Mouse (Mus musculus) cerebellum, adult 2 months (tissue): Measurements from ENCODE around the gene Plekhn1. TPM values are rescaled to one million over a fixed set of nuclear protein-coding genes. Genes with fewer than 3 reads are reported as not detected.

ENCODE experiments used
- DNase-seq, 2 experiments: peaks; one replicate each; pipeline ENCODE4 v3.0.0; 2021
- H3K27ac ChIP-seq: fragments of 200-500 bp; 2 replicates; pipeline ENCODE4 v1.5.1; 2012; ENCODE audit warnings: low read length, control low read depth, inconsistent platforms; ENCODE audit not compliant: insufficient read depth
- H3K27me3 ChIP-seq: fragments of 200-500 bp; 2 replicates; pipeline ENCODE4 v1.6.1; 2012; ENCODE audit warnings: inconsistent platforms, mild to moderate bottlenecking, low read length, moderate library complexity; ENCODE audit not compliant: control insufficient read depth, insufficient read depth
- H3K4me1 ChIP-seq: fragments of 200-500 bp; 2 replicates; pipeline ENCODE4 v1.6.1; 2011; ENCODE audit warnings: low read length; ENCODE audit not compliant: control insufficient read depth, insufficient read depth
- H3K4me3 ChIP-seq: fragments of 200-500 bp; replicated peaks from 2 replicates; pipeline ENCODE3; 2011; ENCODE audit warnings: mild to moderate bottlenecking, low read depth, low read length, control low read depth; ENCODE audit not compliant: insufficient read depth
- CTCF ChIP-seq: fragments of 200-500 bp; IDR thresholded peaks from 2 replicates; pipeline ENCODE4 v1.5.1; 2011; ENCODE audit warnings: low read depth, mild to moderate bottlenecking, control low read depth, low read length, moderate library complexity, borderline replicate concordance; ENCODE audit not compliant: insufficient read depth
- POLR2A ChIP-seq: fragments of 200-500 bp; IDR thresholded peaks from 2 replicates; pipeline ENCODE4 v1.6.1; 2011; ENCODE audit warnings: low read length, control low read depth, borderline replicate concordance; ENCODE audit not compliant: insufficient read depth
- WGBS: fragments of 180-500 bp; shearing (Covaris S2); methylation state at CpG from one replicate; pipeline ENCODE4 v1.1.7; 2018; 5-methylcytosine and 5-hydroxymethylcytosine counted together
- polyA plus RNA-seq: library from polyadenylated mRNA; depleted of rRNA; stranded (reverse); fragments of >200 nt; gene quantifications from 2 replicates; pipeline ENCODE4 v1.2.3, GENCODE M21; 2012

Plekhn1 gene
- polyA plus RNA-seq, 1 experiment, result 93.4 TPM

GRCm38 (mm10) chr4:156195927-156196870 is 38.5 kb downstream of the Plekhn1 start:
- peak overlapping the region; percentile 74 for H3K4me3 ChIP-seq
- peak; percentile 46 to 47 for DNase-seq

GRCm38 (mm10) chr4:156194346-156194745 is 40.3 kb downstream of the Plekhn1 start:
- H3K27me3 ChIP-seq, result no peaks in the 10 kb centered on the region
- DNase-seq, result no peak
- no peak overlapping the region for H3K27ac ChIP-seq
- TF ChIP-seq CTCF (no peak), POLR2A (no peak)
- 83% methylated on average over 6 of the region's 6 CpGs for WGBS
- no peaks in the 10 kb centered on the region; the same call in 1 of the 2 replicates for H3K4me1 ChIP-seq
- no peak overlapping the region for H3K4me3 ChIP-seq

More at GRCm38 (mm10) chr4:156195927-156196870, 38.5 kb downstream of the Plekhn1 start:
- H3K27me3 ChIP-seq, result no peaks in the 10 kb centered on the region
- H3K4me1 ChIP-seq, result no peaks in the 10 kb centered on the region; the same call in 1 of the 2 replicates
- TF ChIP-seq POLR2A, result no peak
- TF ChIP-seq CTCF, result no peak
- 11% methylated on average over 35 of the region's 35 CpGs for WGBS
- no peak overlapping the region for H3K27ac ChIP-seq

DNA sequence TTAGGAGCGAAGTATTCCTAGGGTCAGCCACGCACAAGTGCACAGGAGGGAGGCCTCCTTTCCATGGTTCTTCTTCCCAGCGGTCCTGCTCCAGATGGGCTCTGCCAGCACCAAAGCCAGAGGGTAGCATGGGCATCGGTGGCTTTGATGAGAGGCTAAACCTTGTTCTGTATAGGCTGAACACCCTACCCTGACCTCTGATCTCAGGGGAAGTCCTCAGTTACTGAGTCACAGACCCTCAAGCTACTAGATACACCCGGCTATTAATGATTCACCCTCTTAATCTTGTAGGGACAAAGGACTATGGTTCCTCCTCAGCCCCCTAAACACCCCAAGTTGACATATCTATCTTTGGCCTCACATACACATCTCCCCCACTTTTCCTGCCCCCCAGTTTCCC is 40.8 kb downstream of the Plekhn1 start:
- no peak overlapping the region for H3K4me3 ChIP-seq
- 76% methylated on average over 5 of the region's 5 CpGs for WGBS
- no peaks in the 10 kb centered on the region for H3K27me3 ChIP-seq
- no peak for TF ChIP-seq POLR2A
- no peak for TF ChIP-seq CTCF
- no peak for DNase-seq
- H3K4me1 ChIP-seq, result peaks cover 2% of the 10 kb centered on the region; the same call in 1 of the 2 replicates
- no peak overlapping the region for H3K27ac ChIP-seq

- DNase-seq, result no peak
- no peak overlapping the region for H3K4me3 ChIP-seq
- peaks cover 3% of the 10 kb centered on the region; the same call in 1 of the 2 replicates for H3K4me1 ChIP-seq
- H3K27ac ChIP-seq, result no peak overlapping the region
- WGBS, result 38% methylated on average over 2 of the region's 2 CpGs
- no peak for TF ChIP-seq CTCF
- no peak for TF ChIP-seq POLR2A
- H3K27me3 ChIP-seq, result no peaks in the 10 kb centered on the region
Observed at GRCm38 (mm10) chr4:156193200-156193590, 41.5 kb downstream of the Plekhn1 start.

GRCm38 (mm10) chr4:156192421-156193199 is 42.0 kb downstream of the Plekhn1 start:
- 40% methylated on average over 8 of the region's 8 CpGs for WGBS
- no peaks in the 10 kb centered on the region for H3K27me3 ChIP-seq
- DNase-seq, result no peak
- TF ChIP-seq CTCF (no peak), POLR2A (no peak)
- no peak overlapping the region for H3K27ac ChIP-seq
- no peak overlapping the region for H3K4me3 ChIP-seq
- peaks cover 3% of the 10 kb centered on the region; the same call in 1 of the 2 replicates for H3K4me1 ChIP-seq

GRCm38 (mm10) chr4:156188811-156189323 is 45.8 kb downstream of the Plekhn1 start:
- Histone ChIP-seq H3K4me3 (no peak overlapping the region), H3K4me1 (peaks cover 5% of the 10 kb centered on the region), H3K27me3 (no peaks in the 10 kb centered on the region), H3K27ac (peak overlapping the region; percentile 33; the same call in 1 of the 2 replicates)
- 53% methylated on average over 6 of the region's 6 CpGs for WGBS
- TF ChIP-seq POLR2A (no peak), CTCF (no peak)
- DNase-seq, result no peak

GRCm38 (mm10) chr4:156188162-156188810 is 46.4 kb downstream of the Plekhn1 start:
- Histone ChIP-seq H3K4me1 (peaks cover 5% of the 10 kb centered on the region), H3K27me3 (no peaks in the 10 kb centered on the region), H3K27ac (no peak overlapping the region), H3K4me3 (no peak overlapping the region)
- WGBS, result 68% methylated on average over 5 of the region's 5 CpGs
- TF ChIP-seq POLR2A, result no peak
- TF ChIP-seq CTCF, result no peak
- DNase-seq, result no peak
